Mouse (Mus musculus) left cerebral cortex, postnatal 10 days (tissue): ENCODE results near the gene Dnajc30. TPM values are rescaled to one million over a fixed set of nuclear protein-coding genes. Genes with fewer than 3 reads are reported as not detected.

Experiments
- DNase-seq, 2 experiments: peaks; one replicate each; pipeline ENCODE4 v3.0.0; 2021 to 2022; ENCODE audit warnings: low spot score in 2 of 2, mixed read lengths in 1 of 2; ENCODE audit errors: extremely low spot score in 1 of 2
- intact Hi-C: fragments of 180-260 bp; cut with DNase I; formaldehyde crosslinking; loops from one replicate; pipeline ENCODE4 v1.15.1; 2025
- total RNA-seq, 2 experiments: library from RNA; stranded (reverse); gene quantifications; 2 replicates each; pipeline ENCODE4 v1.2.3; 2021

The Dnajc30 gene
- total RNA-seq, result 10 to 100 TPM; 37.5 to 38.1 TPM

DNA sequence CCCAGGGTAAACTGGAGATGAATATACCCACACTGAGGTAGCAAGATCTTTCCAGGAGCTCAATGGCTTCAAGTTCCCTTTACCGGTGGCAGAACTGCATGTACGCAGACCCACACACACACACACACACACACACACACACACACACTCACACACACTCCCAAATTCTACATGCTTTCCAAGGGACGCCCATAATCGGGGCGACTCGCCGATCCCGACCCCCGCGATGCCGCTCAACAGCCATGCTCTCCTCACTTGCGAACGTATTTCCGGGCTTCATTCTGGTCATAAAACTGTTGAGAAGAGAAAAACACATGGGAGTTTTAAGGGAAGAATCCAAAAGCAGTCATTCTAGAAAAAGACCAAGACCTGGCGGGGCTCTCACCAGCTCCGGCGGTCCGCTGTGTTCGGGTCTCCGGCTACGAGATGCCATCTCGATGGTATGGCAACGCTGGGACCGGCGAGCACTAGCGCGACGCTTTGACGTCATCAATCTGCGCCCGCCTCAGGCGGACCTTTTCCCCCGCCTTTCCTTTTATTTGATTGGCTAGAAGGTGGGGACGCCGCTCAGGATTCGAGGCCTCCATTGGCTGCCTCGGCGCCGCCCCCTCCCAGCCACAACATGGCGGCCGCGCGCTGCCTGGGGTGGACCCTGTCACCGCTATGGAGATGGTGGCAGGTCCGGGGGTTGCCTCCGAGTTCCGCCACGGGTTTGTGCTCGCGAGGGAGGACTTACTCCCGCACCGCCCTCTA lies at the start of gene Dnajc30:
Dnajc30 (plus strand) TSS at position 574 of the 753 bp plus-strand sequence.
- peak; percentile 98 to 99 for DNase-seq
- intact Hi-C loops, result loop anchor here (5.0 kb wide), 1 partner anchor 42 kb away; the partner anchor contains the start of gene Stx1a

DNA sequence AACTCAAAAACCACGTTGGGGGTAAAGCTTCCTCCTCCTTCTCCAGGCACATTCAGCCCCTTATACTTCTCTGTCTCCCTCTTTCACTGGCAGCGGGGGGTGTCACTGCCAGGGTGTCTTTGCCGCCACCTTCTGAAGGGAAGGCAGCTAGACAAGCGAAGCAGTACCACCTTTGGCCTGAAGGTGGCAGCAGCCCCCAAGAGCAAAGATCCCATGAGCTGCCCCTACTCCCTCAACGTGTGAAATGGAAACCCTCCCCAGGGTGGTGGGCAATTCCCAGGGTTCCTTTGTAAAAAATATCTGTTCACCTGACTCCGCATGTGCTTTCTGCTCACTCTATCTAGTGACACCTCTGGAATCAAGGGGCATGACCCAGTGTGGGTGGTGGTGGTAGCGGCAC lies 48.5 kb upstream of the Dnajc30 start:
- intact Hi-C loops, result loop anchor here (5.0 to 10.0 kb wide), 2 partner anchors 62 to 169 kb away; partner anchors contain the start of genes Baz1b and Vps37d
- peak; percentile 84 to 85 for DNase-seq

GRCm38 (mm10) chr5:135016224-135016759 lies 47.7 kb upstream of the Dnajc30 start:
- no peak for DNase-seq
- intact Hi-C loops, result loop anchor here (5.0 to 10.0 kb wide), 2 partner anchors 61 to 169 kb away; partner anchors contain the start of genes Baz1b and Vps37d

GRCm38 (mm10) chr5:135021814-135022213 lies 42.2 kb upstream of the Dnajc30 start:
- peak in 1 of 2 experiments; percentile 79 for DNase-seq
- intact Hi-C loops, result loop anchor here (5.0 kb wide), 1 partner anchor 40 kb away; the partner anchor contains the start of genes Bud23 and Dnajc30

GRCm38 (mm10) chr5:135023344-135024173 lies 40.4 kb upstream of the Dnajc30 start, which contains the start of gene Stx1a:
Stx1a (plus strand) TSS chr5:135023482.
- intact Hi-C loops, result loop anchor here (5.0 kb wide), 1 partner anchor 39 kb away; the partner anchor contains the start of genes Bud23 and Dnajc30
- DNase-seq, result peak; percentile 86 to 96

DNA sequence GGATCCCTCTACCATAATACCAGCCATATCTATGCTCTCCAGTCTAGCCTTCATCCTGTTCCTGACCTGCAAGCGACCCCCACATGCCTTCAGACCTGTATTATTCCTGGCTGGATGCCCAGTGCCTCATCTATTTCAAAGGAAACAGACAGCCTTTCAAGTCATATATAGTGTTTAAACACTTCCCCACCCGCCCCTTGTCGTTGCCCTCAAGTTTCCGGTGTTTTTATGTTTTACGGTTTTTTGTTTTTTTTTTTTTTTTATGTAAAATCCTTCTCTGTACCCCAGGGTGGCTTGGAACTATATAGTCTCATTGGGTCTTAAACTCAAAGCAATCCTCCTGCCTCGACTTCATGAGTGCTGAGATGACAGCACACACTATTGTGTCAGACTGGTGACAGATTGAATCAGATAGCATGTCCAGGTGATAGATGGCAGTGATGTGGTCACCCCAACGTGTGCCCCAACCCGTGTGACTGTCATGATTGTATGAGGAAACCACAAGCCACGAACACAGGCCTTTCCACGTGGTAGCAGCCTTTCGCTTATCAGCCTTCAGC lies 39.3 kb upstream of the Dnajc30 start:
- intact Hi-C loops, result loop anchor here (5.0 kb wide), 1 partner anchor 38 kb away; the partner anchor contains the start of genes Bud23 and Dnajc30

GRCm38 (mm10) chr5:135025899-135026298 lies 38.1 kb upstream of the Dnajc30 start:
- intact Hi-C loops, result no loop called here
- DNase-seq, result peak in 1 of 2 experiments; percentile 69

More for the DNA sequence above, 39.3 kb upstream of the Dnajc30 start:
- DNase-seq, result peak in 1 of 2 experiments; percentile 83

GRCm38 (mm10) chr5:135029007-135029854 lies 34.8 kb upstream of the Dnajc30 start:
- intact Hi-C loops, result no loop called here
- DNase-seq, result peak in 1 of 2 experiments; percentile 81

DNA sequence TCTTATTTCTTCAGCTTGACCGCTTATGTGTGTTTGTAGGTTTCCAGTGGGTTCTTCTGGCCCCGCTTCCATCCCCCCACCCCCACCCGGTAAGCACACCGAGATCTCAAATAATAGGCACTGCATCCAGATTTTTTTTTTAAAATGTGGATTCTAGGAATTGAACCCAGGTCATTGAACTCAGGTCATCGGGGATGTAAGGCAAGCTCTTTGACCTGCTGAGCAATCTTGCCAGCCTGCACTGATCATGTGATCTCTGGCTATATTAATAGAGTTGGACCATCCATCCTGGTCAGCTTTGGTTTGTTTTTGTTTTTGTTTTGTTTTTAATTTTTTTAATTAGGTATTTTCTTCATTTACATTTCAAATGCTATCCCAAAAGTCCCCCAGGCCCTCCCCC lies 31.4 kb upstream of the Dnajc30 start:
- no peak for DNase-seq
- intact Hi-C loops, result no loop called here

DNA sequence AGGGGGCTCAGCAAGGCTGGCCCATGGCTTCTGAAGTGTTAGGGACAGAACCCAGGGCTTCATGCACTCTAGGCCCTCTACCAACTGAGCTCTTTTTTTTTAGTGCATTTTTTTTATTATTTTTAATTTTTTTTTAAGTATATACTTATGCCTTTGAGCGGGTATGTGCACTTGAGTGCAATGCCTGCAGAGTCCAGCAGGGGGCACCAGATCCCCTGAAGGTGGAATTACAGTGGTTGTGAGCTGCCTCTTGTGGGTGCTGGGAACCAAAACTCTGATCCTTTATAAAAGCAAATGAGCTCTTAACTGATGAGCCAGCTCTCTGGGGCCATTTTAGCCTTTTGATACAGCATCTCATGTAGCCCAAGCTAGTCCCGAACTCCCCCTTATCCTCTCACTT lies 29.4 kb upstream of the Dnajc30 start:
- DNase-seq, result no peak
- intact Hi-C loops, result no loop called here

DNA sequence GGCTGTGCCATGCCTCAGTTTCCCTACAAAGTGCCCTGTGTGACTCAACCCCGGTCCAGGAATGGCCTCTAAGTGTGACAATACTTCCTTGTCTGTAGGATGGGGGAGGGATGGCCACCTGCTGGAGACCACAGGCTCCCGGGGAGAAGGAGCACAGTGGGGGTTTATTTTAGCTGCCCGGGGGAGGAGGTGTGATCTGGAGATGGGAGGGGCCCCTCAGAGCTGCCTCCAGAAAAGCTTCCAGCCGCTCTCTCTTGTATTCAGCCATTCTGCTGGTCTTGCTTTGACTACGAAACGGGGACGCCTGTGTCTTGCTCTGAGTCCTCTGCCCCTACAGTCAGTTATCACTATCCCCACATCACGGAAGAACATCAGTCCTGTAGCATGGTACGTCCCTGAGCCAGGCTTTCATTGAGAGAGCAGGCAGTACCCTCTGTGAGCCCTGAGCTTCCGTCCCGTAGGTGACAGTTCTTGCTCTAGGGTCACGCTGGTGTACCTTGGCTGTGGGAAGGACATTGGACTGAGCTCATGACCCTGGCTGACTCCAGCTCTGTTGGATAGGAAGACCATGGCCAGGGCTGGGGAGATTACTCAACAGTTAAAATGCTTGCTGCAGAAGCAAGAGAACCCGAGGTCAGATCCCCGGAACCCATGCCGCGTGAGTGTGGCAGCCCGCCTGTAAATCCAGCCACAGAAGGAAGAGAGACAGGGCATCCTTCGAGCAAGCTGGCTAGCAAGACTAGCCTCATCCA lies 28.2 kb upstream of the Dnajc30 start:
- peak in 1 of 2 experiments; percentile 73 for DNase-seq
- intact Hi-C loops, result no loop called here

DNA sequence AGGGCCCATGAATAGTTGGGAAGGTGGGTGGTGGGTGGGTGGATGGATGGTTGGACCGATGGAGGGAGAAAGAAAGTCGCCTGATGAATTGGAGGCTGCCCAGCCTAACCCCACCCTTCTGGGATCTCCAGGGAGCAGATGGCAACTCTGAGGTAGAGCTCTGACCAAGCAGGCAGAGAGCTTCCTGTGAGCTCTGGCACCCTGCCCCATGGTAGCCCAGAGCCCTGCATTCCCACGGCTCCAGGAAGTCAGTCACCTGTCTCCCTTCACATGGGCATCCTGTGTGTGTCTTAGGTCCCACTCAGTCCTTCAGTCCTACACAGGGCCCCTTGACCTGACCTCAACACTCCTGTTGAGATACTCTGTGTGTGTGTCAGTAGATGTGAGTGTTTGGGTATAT lies 26.1 kb upstream of the Dnajc30 start:
- intact Hi-C loops, result no loop called here
- DNase-seq, result peak in 1 of 2 experiments; percentile 44

- DNase-seq, result no peak
- intact Hi-C loops, result no loop called here
These were observed 24.5 kb upstream of the Dnajc30 start for GRCm38 (mm10) chr5:135039541-135039940.

DNA sequence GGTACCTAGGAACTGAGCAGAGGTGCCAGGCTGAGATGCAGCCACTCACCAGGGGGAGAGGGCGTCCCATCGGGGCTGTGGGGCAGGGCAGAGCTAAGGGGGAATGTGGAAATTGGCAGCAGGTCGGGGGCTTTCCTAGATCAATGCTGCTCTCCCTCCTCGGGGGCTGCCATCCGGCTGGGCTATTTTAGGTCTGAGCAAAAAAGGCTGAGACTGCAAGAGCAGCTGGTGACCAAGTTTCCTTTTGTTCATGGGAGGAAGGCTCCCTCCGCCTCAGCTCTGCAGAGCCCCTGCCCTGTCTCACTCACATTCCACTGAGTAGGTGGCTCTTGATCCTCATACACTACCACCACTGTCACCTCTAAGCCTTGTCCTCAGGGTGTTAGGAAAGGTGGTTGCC lies 23.9 kb upstream of the Dnajc30 start:
- intact Hi-C loops, result no loop called here
- DNase-seq, result peak in 1 of 2 experiments; percentile 54

DNA sequence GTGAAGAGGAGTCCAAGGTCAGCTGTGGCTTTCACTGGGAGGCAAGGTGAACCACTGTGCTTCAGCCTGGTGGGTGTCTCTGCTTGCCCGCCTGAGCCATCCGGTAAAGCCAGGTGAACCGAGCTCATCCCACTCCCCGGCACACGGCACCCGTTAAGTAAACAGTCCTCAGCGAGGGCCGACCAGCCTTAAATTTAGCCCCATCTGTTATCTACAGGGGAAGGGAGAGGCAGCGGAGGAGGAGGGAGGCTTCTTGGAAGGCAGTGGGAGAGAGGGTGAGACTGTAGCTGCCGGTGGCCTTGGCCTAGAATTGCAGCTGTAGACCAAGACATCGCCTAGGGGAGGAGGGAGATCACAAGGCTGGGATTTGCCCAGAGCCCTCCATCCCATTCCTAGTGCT lies 23.2 kb upstream of the Dnajc30 start:
- DNase-seq, result peak in 1 of 2 experiments; percentile 47
- intact Hi-C loops, result no loop called here

DNA sequence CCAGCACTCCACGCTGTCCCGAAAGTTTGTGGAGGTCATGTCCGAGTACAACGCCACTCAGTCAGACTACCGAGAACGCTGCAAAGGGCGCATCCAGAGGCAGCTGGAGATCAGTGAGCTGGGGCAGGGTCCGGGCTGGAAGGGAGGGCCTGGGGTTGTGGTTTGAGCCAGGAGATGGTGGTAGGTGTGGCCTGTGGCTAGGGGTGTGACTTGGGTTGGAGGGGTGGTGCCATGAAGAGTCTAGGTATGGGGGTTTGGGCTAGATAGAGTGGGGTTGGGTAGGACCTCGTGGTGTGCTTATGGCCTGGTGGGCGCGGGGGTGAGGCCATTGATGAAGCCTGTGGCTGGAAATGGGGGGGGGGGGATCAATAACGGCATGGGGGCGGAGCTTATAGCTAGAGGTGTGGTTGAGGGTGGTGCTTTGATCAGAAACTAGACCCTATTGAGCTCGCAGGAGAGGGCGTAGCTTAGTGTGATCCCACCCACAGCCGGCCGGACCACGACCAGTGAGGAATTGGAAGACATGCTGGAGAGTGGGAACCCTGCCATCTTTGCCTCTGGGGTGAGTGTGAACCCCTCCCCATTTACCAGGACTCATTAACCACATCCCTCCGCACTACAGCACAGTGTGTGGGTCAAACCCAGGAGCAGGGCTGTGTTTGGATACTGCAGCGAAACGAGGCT lies 21.8 kb upstream of the Dnajc30 start:
- intact Hi-C loops, result no loop called here
- DNase-seq, result peak in 1 of 2 experiments; percentile 50

DNA sequence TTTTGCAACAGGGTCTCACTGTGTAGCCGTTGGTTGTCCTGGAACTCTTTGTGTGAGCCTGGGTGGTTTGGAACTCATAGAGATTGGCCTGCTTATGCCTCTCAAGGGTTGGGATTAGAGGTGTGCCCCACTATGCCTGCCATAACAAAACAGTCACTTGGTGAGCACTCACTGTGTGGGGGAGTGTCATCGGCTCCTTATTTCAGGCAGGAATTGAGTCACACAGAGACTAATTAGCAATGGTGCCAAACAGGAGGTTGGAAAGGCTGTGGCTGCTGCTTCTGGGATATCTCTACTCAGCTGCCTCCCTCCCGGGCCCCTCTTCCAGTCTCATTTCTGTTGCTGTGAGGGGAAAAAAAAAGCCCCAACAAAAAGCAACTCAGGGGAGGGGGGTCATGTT lies 19.4 kb upstream of the Dnajc30 start:
- intact Hi-C loops, result no loop called here
- DNase-seq, result no peak
